Mouse (Mus musculus): Measurements from ENCODE around the gene M1ap. TPM values are rescaled to one million over a fixed set of nuclear protein-coding genes. Genes with fewer than 3 reads are reported as not detected.

M1ap gene
- polyA plus RNA-seq, 1 experiment from 2014 or later, result 0.19 TPM

- 46% methylated on average over 4 of the region's 4 CpGs for WGBS
- H3K36me3 ChIP-seq, result no peaks in the 10 kb centered on the region
- no peak for DNase-seq (ENCODE audit: low spot score)
- no peaks in the 10 kb centered on the region for H3K9me3 ChIP-seq (replicated peaks)
- H3K27me3 ChIP-seq (ENCODE audit: low read depth, poor library complexity, severe bottlenecking), result no peaks in the 10 kb centered on the region
- H3K4me1 ChIP-seq, result peaks cover 7% of the 10 kb centered on the region; the same call in 1 of the 2 replicates
- H3K27ac ChIP-seq, result peak overlapping the region; percentile 57; the same call in 1 of the 2 replicates
- no peak overlapping the region for H3K4me3 ChIP-seq
Measured at GRCm38 (mm10) chr6:82956553-82957251, 10.0 kb downstream of the M1ap start.

- no peak overlapping the region for H3K27ac ChIP-seq
Measured at GRCm38 (mm10) chr6:82961664-82962063, 15.0 kb downstream of the M1ap start.

GRCm38 (mm10) chr6:82969249-82970084, 22.8 kb downstream of the M1ap start:
- no peak for DNase-seq (ENCODE audit: low spot score)
- 80% methylated on average over 6 of the region's 6 CpGs for WGBS
- Histone ChIP-seq H3K4me1 (no peaks in the 10 kb centered on the region), H3K4me3 (no peak overlapping the region), H3K27me3 (ENCODE audit: low read depth, poor library complexity, severe bottlenecking) (peaks cover 15% of the 10 kb centered on the region), H3K27ac (no peak overlapping the region), H3K9me3 (replicated peaks) (no peaks in the 10 kb centered on the region), H3K36me3 (no peaks in the 10 kb centered on the region)

More at GRCm38 (mm10) chr6:82961664-82962063, 15.0 kb downstream of the M1ap start:
- Histone ChIP-seq H3K27me3 (ENCODE audit: low read depth, poor library complexity, severe bottlenecking) (no peaks in the 10 kb centered on the region), H3K4me1 (peaks cover 2% of the 10 kb centered on the region; the same call in 1 of the 2 replicates), H3K36me3 (no peaks in the 10 kb centered on the region), H3K9me3 (replicated peaks) (no peaks in the 10 kb centered on the region), H3K4me3 (no peak overlapping the region)
- WGBS, result 86% methylated on average over 1 of the region's 1 CpGs
- DNase-seq (ENCODE audit: low spot score), result no peak

- peak; percentile 65 for DNase-seq (ENCODE audit: low spot score)
- H3K9me3 ChIP-seq (replicated peaks), result no peaks in the 10 kb centered on the region
- WGBS, result 15% methylated on average over 5 of the region's 5 CpGs
- H3K27me3 ChIP-seq (ENCODE audit: low read depth, poor library complexity, severe bottlenecking), result peaks cover 15% of the 10 kb centered on the region
- no peaks in the 10 kb centered on the region for H3K4me1 ChIP-seq
- no peaks in the 10 kb centered on the region for H3K36me3 ChIP-seq
- no peak overlapping the region for H3K27ac ChIP-seq
- no peak overlapping the region for H3K4me3 ChIP-seq
Measured at GRCm38 (mm10) chr6:82971031-82971430, 24.3 kb downstream of the M1ap start.

- H3K4me3 ChIP-seq, result no peak overlapping the region
- H3K27ac ChIP-seq, result peak overlapping the region; percentile 87
- H3K36me3 ChIP-seq, result no peaks in the 10 kb centered on the region
- 14% methylated on average over 9 of the region's 9 CpGs for WGBS
- H3K9me3 ChIP-seq (replicated peaks), result no peaks in the 10 kb centered on the region
- peak; percentile 82 for DNase-seq (ENCODE audit: low spot score)
- H3K4me1 ChIP-seq, result peaks cover 23% of the 10 kb centered on the region
- H3K27me3 ChIP-seq (ENCODE audit: low read depth, poor library complexity, severe bottlenecking), result no peaks in the 10 kb centered on the region
Measured at GRCm38 (mm10) chr6:82987411-82987971, 40.8 kb downstream of the M1ap start.

- no peaks in the 10 kb centered on the region for H3K36me3 ChIP-seq
- H3K27ac ChIP-seq, result no peak overlapping the region
- no peak for DNase-seq (ENCODE audit: low spot score)
- H3K27me3 ChIP-seq (ENCODE audit: low read depth, poor library complexity, severe bottlenecking), result no peaks in the 10 kb centered on the region
- H3K4me1 ChIP-seq, result peaks cover 20% of the 10 kb centered on the region
- no peak overlapping the region for H3K4me3 ChIP-seq
- no peaks in the 10 kb centered on the region for H3K9me3 ChIP-seq (replicated peaks)
- WGBS, result 37% methylated on average over 1 of the region's 1 CpGs
Measured at GRCm38 (mm10) chr6:82993696-82994095, 47.0 kb downstream of the M1ap start.

GRCm38 (mm10) chr6:82994372-82994771, 47.7 kb downstream of the M1ap start:
- Histone ChIP-seq H3K4me3 (no peak overlapping the region), H3K9me3 (replicated peaks) (no peaks in the 10 kb centered on the region), H3K27me3 (ENCODE audit: low read depth, poor library complexity, severe bottlenecking) (no peaks in the 10 kb centered on the region), H3K36me3 (no peaks in the 10 kb centered on the region), H3K4me1 (peaks cover 20% of the 10 kb centered on the region), H3K27ac (no peak overlapping the region)
- 78% methylated on average over 7 of the region's 7 CpGs for WGBS
- DNase-seq (ENCODE audit: low spot score), result no peak

GRCm38 (mm10) chr6:82996740-82997315, 50.1 kb downstream of the M1ap start:
- Histone ChIP-seq H3K9me3 (replicated peaks) (no peaks in the 10 kb centered on the region), H3K4me3 (peak overlapping the region; percentile 26; the same call in 1 of the 2 replicates), H3K27ac (peak overlapping the region; percentile 32; the same call in 1 of the 2 replicates), H3K27me3 (ENCODE audit: low read depth, poor library complexity, severe bottlenecking) (no peaks in the 10 kb centered on the region), H3K36me3 (no peaks in the 10 kb centered on the region), H3K4me1 (peaks cover 18% of the 10 kb centered on the region)
- peak; percentile 91 for DNase-seq (ENCODE audit: low spot score)
- 19% methylated on average over 11 of the region's 11 CpGs for WGBS

GRCm38 (mm10) chr6:82997511-82998102, 50.9 kb downstream of the M1ap start:
- H3K27ac ChIP-seq, result peak overlapping the region; percentile 32
- DNase-seq (ENCODE audit: low spot score), result no peak

GRCm38 (mm10) chr6:82998326-82998725, 51.6 kb downstream of the M1ap start:
- no peak overlapping the region for H3K27ac ChIP-seq
- 71% methylated on average over 4 of the region's 4 CpGs for WGBS
- H3K27me3 ChIP-seq (ENCODE audit: low read depth, poor library complexity, severe bottlenecking), result no peaks in the 10 kb centered on the region
- no peaks in the 10 kb centered on the region for H3K9me3 ChIP-seq (replicated peaks)
- peaks cover 18% of the 10 kb centered on the region for H3K4me1 ChIP-seq
- H3K4me3 ChIP-seq, result no peak overlapping the region
- H3K36me3 ChIP-seq, result no peaks in the 10 kb centered on the region
- DNase-seq (ENCODE audit: low spot score), result no peak

More at GRCm38 (mm10) chr6:82997511-82998102, 50.9 kb downstream of the M1ap start:
- 32% methylated on average over 7 of the region's 7 CpGs for WGBS
- H3K9me3 ChIP-seq (replicated peaks), result no peaks in the 10 kb centered on the region
- H3K4me3 ChIP-seq, result no peak overlapping the region
- peaks cover 18% of the 10 kb centered on the region for H3K4me1 ChIP-seq
- no peaks in the 10 kb centered on the region for H3K27me3 ChIP-seq (ENCODE audit: low read depth, poor library complexity, severe bottlenecking)
- H3K36me3 ChIP-seq, result no peaks in the 10 kb centered on the region

- Histone ChIP-seq H3K27me3 (ENCODE audit: low read depth, poor library complexity, severe bottlenecking) (no peaks in the 10 kb centered on the region), H3K4me1 (peaks cover 23% of the 10 kb centered on the region), H3K4me3 (no peak overlapping the region), H3K9me3 (replicated peaks) (no peaks in the 10 kb centered on the region), H3K36me3 (no peaks in the 10 kb centered on the region), H3K27ac (no peak overlapping the region)
- 72% methylated on average over 8 of the region's 8 CpGs for WGBS
- DNase-seq (ENCODE audit: low spot score), result no peak
Measured at GRCm38 (mm10) chr6:82999986-83000385, 53.3 kb downstream of the M1ap start.

- Histone ChIP-seq H3K27ac (no peak overlapping the region), H3K27me3 (ENCODE audit: low read depth, poor library complexity, severe bottlenecking) (no peaks in the 10 kb centered on the region), H3K9me3 (replicated peaks) (no peaks in the 10 kb centered on the region), H3K4me1 (peaks cover 7% of the 10 kb centered on the region), H3K4me3 (no peak overlapping the region), H3K36me3 (no peaks in the 10 kb centered on the region)
- DNase-seq (ENCODE audit: low spot score), result no peak
- WGBS, result 94% methylated on average over 1 of the region's 1 CpGs
Measured at GRCm38 (mm10) chr6:83003082-83003481, 56.4 kb downstream of the M1ap start.
